16 mouse cellular contexts compared by ENCODE assay signal in genomic region chr15:101420903-101421302, GRCm38 (mm10). TPM values are rescaled to one million over a fixed set of nuclear protein-coding genes. Genes with fewer than 3 reads are reported as not detected.
DNase-seq lines count a peak whose midpoint lies in the region; ATAC-seq and TF ChIP-seq lines count a peak whose summit lies in the region.
"Had no signal": no experiment of that assay in that cellular context is flagged by ENCODE, and none has a peak within 500 bp of the region (broad histone marks: within the 10 kb centered on the region; RNA-seq: fewer than 3 reads in every experiment).

No protein-coding gene starts in this region.

- H3K36me3 ChIP-seq in intestine, postnatal 0 days (ENCODE audit: control insufficient read depth, insufficient read depth): peaks cover 25% of the 10 kb centered on the region; the same call in 1 of the 2 replicates
- H3K36me3 ChIP-seq in intestine, embryonic 15.5 days: no peaks in the 10 kb centered on the region
- peaks cover 22% of the 10 kb centered on the region for H3K36me3 ChIP-seq in lung, embryonic 14.5 days (ENCODE audit: insufficient read depth)
- no peaks in the 10 kb centered on the region for H3K36me3 ChIP-seq in embryonic facial prominence, embryonic 14.5 days (ENCODE audit: control insufficient read depth, insufficient read depth, low read length)

- H3K27me3 ChIP-seq in cerebellum, adult 2 months (ENCODE audit: control insufficient read depth, insufficient read depth, low read length): no peaks in the 10 kb centered on the region
- H3K27me3 ChIP-seq in intestine, postnatal 0 days (replicated peaks; ENCODE audit: control insufficient read depth, insufficient read depth, low read length): no peaks in the 10 kb centered on the region
- no peaks in the 10 kb centered on the region for H3K27me3 ChIP-seq in intestine, embryonic 15.5 days (replicated peaks)
- no peaks in the 10 kb centered on the region for H3K27me3 ChIP-seq in lung, embryonic 14.5 days (ENCODE audit: insufficient read depth, low read length)
- H3K27me3 ChIP-seq in embryonic facial prominence, embryonic 14.5 days (replicated peaks; ENCODE audit: control insufficient read depth, insufficient read depth, low read length): no peaks in the 10 kb centered on the region

- H3K9me3 ChIP-seq in intestine, postnatal 0 days (ENCODE audit: control insufficient read depth): no peaks in the 10 kb centered on the region
- H3K9me3 ChIP-seq in intestine, embryonic 15.5 days: no peaks in the 10 kb centered on the region
- H3K9me3 ChIP-seq in lung, embryonic 14.5 days (ENCODE audit: low read depth, low read length): no peaks in the 10 kb centered on the region
- H3K9me3 ChIP-seq in embryonic facial prominence, embryonic 14.5 days (ENCODE audit: control insufficient read depth, low read length): no peaks in the 10 kb centered on the region

- no peak overlapping the region for H3K9ac ChIP-seq in intestine, postnatal 0 days (ENCODE audit: low read depth, low read length)
- H3K9ac ChIP-seq in intestine, embryonic 15.5 days: no peak overlapping the region
- H3K9ac ChIP-seq in lung, embryonic 14.5 days: no peak overlapping the region
- no peak overlapping the region for H3K9ac ChIP-seq in embryonic facial prominence, embryonic 14.5 days (ENCODE audit: low read depth, low read length)

- 28% methylated on average over 6 of the region's 6 CpGs for WGBS in cerebellum, adult 2 months
- 39% methylated on average over 4 of the region's 6 CpGs for WGBS in intestine, postnatal 0 days
- WGBS in intestine, embryonic 15.5 days: 48% methylated on average over 6 of the region's 6 CpGs
- whole genome bisulfite sequencing in lung, embryonic 14.5 days: 56% methylated on average over 6 of the region's 6 CpGs
- 44% methylated on average over 6 of the region's 6 CpGs for WGBS in embryonic facial prominence, embryonic 14.5 days

- H3K4me1 ChIP-seq in cerebellum, adult 2 months (ENCODE audit: control insufficient read depth, insufficient read depth, low read length): peaks cover 4% of the 10 kb centered on the region; the same call in 1 of the 2 replicates
- no peaks in the 10 kb centered on the region for H3K4me1 ChIP-seq in intestine, postnatal 0 days (replicated peaks; ENCODE audit: control insufficient read depth, insufficient read depth, low read length)
- peaks cover 5% of the 10 kb centered on the region; the same call in 1 of the 2 replicates for H3K4me1 ChIP-seq in intestine, embryonic 15.5 days (replicated peaks)
- H3K4me1 ChIP-seq in lung, embryonic 14.5 days (ENCODE audit: insufficient read depth): no peaks in the 10 kb centered on the region
- H3K4me1 ChIP-seq in embryonic facial prominence, embryonic 14.5 days (ENCODE audit: control insufficient read depth, insufficient read depth, low read length): peaks cover 6% of the 10 kb centered on the region; the same call in 1 of the 2 replicates

- no peak for TF ChIP-seq CTCF in cerebellum, adult 2 months (IDR thresholded peaks at IDR 0.05; ENCODE audit: borderline replicate concordance, insufficient read depth, low read depth, low read length)
- peak; percentile 64 for TF ChIP-seq CTCF in intestine, postnatal 0 days (IDR thresholded peaks at IDR 0.05; ENCODE audit: low read depth)
- TF ChIP-seq CTCF in lung, embryonic 14.5 days (IDR thresholded peaks at IDR 0.05; ENCODE audit: low read depth): peak; percentile 64

- no peak for TF ChIP-seq POLR2A in cerebellum, adult 2 months (IDR thresholded peaks at IDR 0.05; ENCODE audit: borderline replicate concordance, insufficient read depth, low read length)

- no peak overlapping the region for H3K27ac ChIP-seq in cerebellum, adult 2 months (ENCODE audit: insufficient read depth, low read length)
- no peak overlapping the region for H3K27ac ChIP-seq in intestine, postnatal 0 days (ENCODE audit: low read depth, low read length)
- no peak overlapping the region for H3K27ac ChIP-seq in intestine, embryonic 15.5 days
- H3K27ac ChIP-seq in lung, embryonic 14.5 days (ENCODE audit: low read depth): no peak overlapping the region
- H3K27ac ChIP-seq in embryonic facial prominence, embryonic 14.5 days (replicated peaks; ENCODE audit: low read depth, low read length): no peak overlapping the region

- H3K4me3 ChIP-seq in cerebellum, adult 2 months (replicated peaks; ENCODE audit: insufficient read depth, low read depth, low read length): no peak overlapping the region
- H3K4me3 ChIP-seq in intestine, postnatal 0 days (ENCODE audit: low read depth, low read length): no peak overlapping the region
- no peak overlapping the region for H3K4me3 ChIP-seq in intestine, embryonic 15.5 days (replicated peaks)
- no peak overlapping the region for H3K4me3 ChIP-seq in lung, embryonic 14.5 days (ENCODE audit: low read depth, low read length)
- H3K4me3 ChIP-seq in embryonic facial prominence, embryonic 14.5 days (ENCODE audit: low read depth, low read length): no peak overlapping the region
- H3K4me3 ChIP-seq: erythroblast, embryonic 14.5 days had no signal

- no peak for ATAC-seq in intestine, postnatal 0 days
- no peak for ATAC-seq in intestine, embryonic 15.5 days
- ATAC-seq in lung, embryonic 14.5 days (ENCODE audit: insufficient read depth): no peak
- no peak for ATAC-seq in embryonic facial prominence, embryonic 14.5 days (ENCODE audit: low read depth)
- no peak for ATAC-seq in megakaryocyte progenitor cell, adult 5-6 weeks (replicated peaks; ENCODE audit: poor library complexity)

- peak; percentile 24 to 30 for DNase-seq in cerebellum, postnatal 14 days
- no peak for DNase-seq in cerebellum, adult 2 months
- peak; percentile 69 for DNase-seq in lung, embryonic 14.5 days
- no peak for DNase-seq in lung, postnatal 25 days (ENCODE audit: low spot score)
- peak; percentile 38 for DNase-seq in embryonic facial prominence, embryonic 14.5 days (ENCODE audit: low spot score)
- DNase-seq: adrenal gland, postnatal 25 days; cerebellum, adult 9-11 months; kidney, adult 9 months had no signal

- H3K4me2 ChIP-seq in intestine, postnatal 0 days (replicated peaks; ENCODE audit: low read depth): no peak overlapping the region
- no peak overlapping the region for H3K4me2 ChIP-seq in intestine, embryonic 15.5 days (replicated peaks)
- H3K4me2 ChIP-seq in lung, embryonic 14.5 days: no peak overlapping the region
- no peak overlapping the region for H3K4me2 ChIP-seq in embryonic facial prominence, embryonic 14.5 days (ENCODE audit: low read depth, low read length)

RNA-seq across cellular contexts. Expression of gene Krt7, which starts 10.1 kb away (rescaled TPM):
- polyA plus RNA-seq in cerebellum, adult 2 months (2012; rRNA removed): 0.33 and 0.36 TPM in 2 replicates
- polyA plus RNA-seq in intestine, postnatal 0 days (2015; fragmentation: Nextera tagmentation; extraction: Ambion mirVana): 86.1 and 89.0 TPM in 2 replicates
- 134 and 137 TPM in 2 replicates for polyA plus RNA-seq in intestine, embryonic 15.5 days (2015; fragmentation: Nextera tagmentation; extraction: Ambion mirVana)
- 108 and 114 TPM in 2 replicates for polyA plus RNA-seq in lung, embryonic 14.5 days (2014; fragmentation: Nextera tagmentation; extraction: Ambion mirVana)
- polyA plus RNA-seq in embryonic facial prominence, embryonic 14.5 days (2014; fragmentation: Nextera tagmentation; extraction: Ambion mirVana): 25.1 and 33.0 TPM in 2 replicates
- 1.1 TPM in 1 of 2 replicates, not detected in the other for total RNA-seq in megakaryocyte progenitor cell, adult 5-6 weeks (2015)
- not detected in 2 replicates for total RNA-seq in megakaryocyte progenitor cell, adult 5-6 weeks (2017)
- polyA plus RNA-seq: erythroblast, embryonic 14.5 days had no signal

RNA-seq across cellular contexts. Expression of gene Krt87, which starts 17.7 kb away (rescaled TPM):
- 0.13 and 0.15 TPM in 2 replicates for polyA plus RNA-seq in cerebellum, adult 2 months (2012; rRNA removed)
- 0.16 TPM in 2 replicates for polyA plus RNA-seq in intestine, postnatal 0 days (2015; fragmentation: Nextera tagmentation; extraction: Ambion mirVana)
- polyA plus RNA-seq in intestine, embryonic 15.5 days (2015; fragmentation: Nextera tagmentation; extraction: Ambion mirVana): 0.20 and 0.21 TPM in 2 replicates
- 0.20 and 0.22 TPM in 2 replicates for polyA plus RNA-seq in lung, embryonic 14.5 days (2014; fragmentation: Nextera tagmentation; extraction: Ambion mirVana)
- 0.43 and 0.86 TPM in 2 replicates for polyA plus RNA-seq in embryonic facial prominence, embryonic 14.5 days (2014; fragmentation: Nextera tagmentation; extraction: Ambion mirVana)
- total RNA-seq in megakaryocyte progenitor cell, adult 5-6 weeks (2015): 0.12 TPM in 1 of 2 replicates, not detected in the other
- total RNA-seq in megakaryocyte progenitor cell, adult 5-6 weeks (2017): not detected in 2 replicates
- total RNA-seq: adrenal gland, postnatal 25 days; gastrocnemius, adult 18-20 months; heart, postnatal 25 days; left cerebral cortex, postnatal 25 days had no signal
- polyA plus RNA-seq: erythroblast, embryonic 14.5 days had no signal

RNA-seq across cellular contexts. Expression of gene Krt88, which starts 26.6 kb away (rescaled TPM):
- not detected in 2 replicates for polyA plus RNA-seq in cerebellum, adult 2 months (2012; rRNA removed)
- not detected in 2 replicates for polyA plus RNA-seq in intestine, postnatal 0 days (2015; fragmentation: Nextera tagmentation; extraction: Ambion mirVana)
- not detected in 2 replicates for polyA plus RNA-seq in intestine, embryonic 15.5 days (2015; fragmentation: Nextera tagmentation; extraction: Ambion mirVana)
- 0.22 TPM in 1 of 2 replicates, not detected in the other for polyA plus RNA-seq in lung, embryonic 14.5 days (2014; fragmentation: Nextera tagmentation; extraction: Ambion mirVana)
- not detected in 2 replicates for polyA plus RNA-seq in embryonic facial prominence, embryonic 14.5 days (2014; fragmentation: Nextera tagmentation; extraction: Ambion mirVana)
- total RNA-seq in megakaryocyte progenitor cell, adult 5-6 weeks (2015): not detected in 2 replicates
- not detected in 2 replicates for total RNA-seq in megakaryocyte progenitor cell, adult 5-6 weeks (2017)
- total RNA-seq: adrenal gland, postnatal 25 days; gastrocnemius, adult 18-20 months; heart, postnatal 25 days; left cerebral cortex, postnatal 25 days had no signal
- polyA plus RNA-seq: erythroblast, embryonic 14.5 days; thymus, postnatal 0 days had no signal

RNA-seq across cellular contexts. Expression of gene Krt81, which starts 42.6 kb away (rescaled TPM):
- not detected in 2 replicates for polyA plus RNA-seq in cerebellum, adult 2 months (2012; rRNA removed)
- not detected in 2 replicates for polyA plus RNA-seq in intestine, postnatal 0 days (2015; fragmentation: Nextera tagmentation; extraction: Ambion mirVana)
- polyA plus RNA-seq in intestine, embryonic 15.5 days (2015; fragmentation: Nextera tagmentation; extraction: Ambion mirVana): not detected in 2 replicates
- polyA plus RNA-seq in lung, embryonic 14.5 days (2014; fragmentation: Nextera tagmentation; extraction: Ambion mirVana): not detected in 2 replicates
- polyA plus RNA-seq in embryonic facial prominence, embryonic 14.5 days (2014; fragmentation: Nextera tagmentation; extraction: Ambion mirVana): not detected in 2 replicates
- total RNA-seq in megakaryocyte progenitor cell, adult 5-6 weeks (2015): 0.29 TPM in 1 of 2 replicates, not detected in the other
- not detected in 2 replicates for total RNA-seq in megakaryocyte progenitor cell, adult 5-6 weeks (2017)
- total RNA-seq: adrenal gland, postnatal 25 days; gastrocnemius, adult 18-20 months; heart, postnatal 25 days; left cerebral cortex, postnatal 25 days had no signal
- polyA plus RNA-seq: erythroblast, embryonic 14.5 days had no signal

RNA-seq across cellular contexts. Expression of gene Krt80, which starts 50.9 kb away (rescaled TPM):
- polyA plus RNA-seq in cerebellum, adult 2 months (2012; rRNA removed): 0.05 and 0.30 TPM in 2 replicates
- 0.40 and 0.61 TPM in 2 replicates for polyA plus RNA-seq in intestine, postnatal 0 days (2015; fragmentation: Nextera tagmentation; extraction: Ambion mirVana)
- 1.2 TPM in 2 replicates for polyA plus RNA-seq in intestine, embryonic 15.5 days (2015; fragmentation: Nextera tagmentation; extraction: Ambion mirVana)
- polyA plus RNA-seq in lung, embryonic 14.5 days (2014; fragmentation: Nextera tagmentation; extraction: Ambion mirVana): 1.5 and 2.2 TPM in 2 replicates
- polyA plus RNA-seq in embryonic facial prominence, embryonic 14.5 days (2014; fragmentation: Nextera tagmentation; extraction: Ambion mirVana): 5.5 and 9.5 TPM in 2 replicates
- total RNA-seq in megakaryocyte progenitor cell, adult 5-6 weeks (2015): 1.8 and 3.1 TPM in 2 replicates
- total RNA-seq in megakaryocyte progenitor cell, adult 5-6 weeks (2017): 0.57 and 0.83 TPM in 2 replicates
- polyA plus RNA-seq: erythroblast, embryonic 14.5 days had no signal

Comparison
In these comparisons a context has a peak if more than half of its experiments do, and no peak if none do; other contexts are left out.
1. DNase-seq: peak in cerebellum, postnatal 14 days (2 of 2), lung, embryonic 14.5 days (single experiment) and embryonic facial prominence, embryonic 14.5 days (single experiment); none in cerebellum, adult 2 months (0 of 2) and lung, postnatal 25 days (single experiment).
2. RNA of gene Krt7, which starts 10.1 kb away (polyA plus RNA-seq): 134 to 137 TPM in intestine, embryonic 15.5 days, 108 to 114 TPM in lung, embryonic 14.5 days, 86.1 to 89.0 TPM in intestine, postnatal 0 days and 25.1 to 33.0 TPM in embryonic facial prominence, embryonic 14.5 days; 0.33 to 0.36 TPM in cerebellum, adult 2 months; every median in the first group is over 10 times any median in the second.